Mouse (Mus musculus) C2C12 (cell line): ENCODE data around the gene Mycbpap.

Experiments used
- CTCF ChIP-seq: IDR thresholded peaks from one replicate; pipeline ENCODE4 v1.5.1; 2011; ENCODE audit not compliant: control insufficient read depth, insufficient read depth, insufficient read length
- MAX ChIP-seq: IDR thresholded peaks from one replicate; pipeline ENCODE4 v1.6.1; 2011; ENCODE audit warnings: mild to moderate bottlenecking, control low read depth
- MYOD1 ChIP-seq: IDR thresholded peaks from one replicate; pipeline ENCODE4 v1.6.1; 2011; ENCODE audit warnings: low read depth; ENCODE audit not compliant: control insufficient read depth, insufficient read length
- USF1 ChIP-seq: IDR thresholded peaks from one replicate; pipeline ENCODE4 v1.6.1; 2011; ENCODE audit warnings: low read depth, mild to moderate bottlenecking, control low read depth, moderate library complexity

DNA sequence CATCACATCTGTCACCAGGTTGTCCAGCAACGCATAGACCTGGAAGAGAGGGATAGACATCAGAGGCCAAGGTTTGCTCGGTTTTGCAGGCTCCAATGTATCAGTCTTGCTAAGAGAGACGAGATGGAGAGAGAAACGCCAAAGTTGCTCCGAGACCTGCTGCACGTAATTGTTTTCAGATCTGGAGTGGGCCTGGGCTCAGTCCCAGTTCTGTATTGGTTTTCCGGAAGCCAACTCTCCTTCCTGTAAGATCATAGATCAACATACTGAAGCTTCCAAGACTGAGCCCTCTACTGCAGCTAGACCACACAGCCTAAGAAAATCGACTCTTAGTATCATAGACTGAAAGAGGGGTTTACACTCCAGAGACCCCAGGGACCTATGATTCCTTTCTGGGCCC, 20.1 kb downstream of the Mycbpap start:
- TF ChIP-seq MAX (no peak), CTCF (no peak), MYOD1 (no peak), USF1 (no peak)
